Mouse (Mus musculus): ENCODE data around the gene Vps11.
"Not testable (repeated sequence)": the region's sequence is repeated elsewhere in the genome, so short reads cannot be mapped to it uniquely, and the experiment has no call there.

Vps11 gene

GRCm38 (mm10) chr9:44376141-44376540 lies 14.7 kb upstream of the Vps11 start:
- no peak for DNase-seq (ENCODE audit: low spot score)

- no peak for DNase-seq (ENCODE audit: low spot score)
Observed at GRCm38 (mm10) chr9:44373386-44373785, 11.9 kb upstream of the Vps11 start.

- DNase-seq (ENCODE audit: low spot score) = no peak
Observed at GRCm38 (mm10) chr9:44364480-44364879, 3.0 kb upstream of the Vps11 start.

GRCm38 (mm10) chr9:44361931-44362330 lies 461 bp upstream of the Vps11 start:
- DNase-seq (ENCODE audit: low spot score) = not testable (repeated sequence)

- DNase-seq (ENCODE audit: low spot score) = no peak
Observed at GRCm38 (mm10) chr9:44357207-44357606, 4.3 kb downstream of the Vps11 start.

GRCm38 (mm10) chr9:44353142-44353541 lies 8.3 kb downstream of the Vps11 start:
- DNase-seq (ENCODE audit: low spot score) = no peak

- DNase-seq (ENCODE audit: low spot score) = no peak
Observed at GRCm38 (mm10) chr9:44352337-44352736, 9.1 kb downstream of the Vps11 start.

- no peak for DNase-seq (ENCODE audit: low spot score)
Observed at GRCm38 (mm10) chr9:44351396-44351795, 10.1 kb downstream of the Vps11 start.

GRCm38 (mm10) chr9:44348546-44348945 lies 12.9 kb downstream of the Vps11 start:
- DNase-seq (ENCODE audit: low spot score) = no peak

- DNase-seq (ENCODE audit: low spot score) = no peak
Observed at GRCm38 (mm10) chr9:44347621-44348020, 13.8 kb downstream of the Vps11 start.

GRCm38 (mm10) chr9:44347166-44347565 lies 14.3 kb downstream of the Vps11 start:
- no peak for DNase-seq (ENCODE audit: low spot score)

- no peak for DNase-seq (ENCODE audit: low spot score)
Observed at GRCm38 (mm10) chr9:44345570-44346433, 15.7 kb downstream of the Vps11 start.

- peak; percentile 79 for DNase-seq (ENCODE audit: low spot score)
Observed at GRCm38 (mm10) chr9:44343781-44344421, 17.6 kb downstream of the Vps11 start, which contains the start of gene Hmbs. Gene Hmbs (minus strand): TSS chr9:44344228.

GRCm38 (mm10) chr9:44343290-44343689 lies 18.2 kb downstream of the Vps11 start:
- no peak for DNase-seq (ENCODE audit: low spot score)

- no peak for DNase-seq (ENCODE audit: low spot score)
Observed at GRCm38 (mm10) chr9:44342605-44343004, 18.9 kb downstream of the Vps11 start.

- DNase-seq (ENCODE audit: low spot score) = no peak
Observed at GRCm38 (mm10) chr9:44342173-44342572, 19.3 kb downstream of the Vps11 start.

- no peak for DNase-seq (ENCODE audit: low spot score)
Observed at GRCm38 (mm10) chr9:44341487-44341886, 20.0 kb downstream of the Vps11 start.

- no peak for DNase-seq (ENCODE audit: low spot score)
Observed at GRCm38 (mm10) chr9:44338574-44338973, 22.9 kb downstream of the Vps11 start.

GRCm38 (mm10) chr9:44337436-44338169 lies 23.9 kb downstream of the Vps11 start:
- DNase-seq (ENCODE audit: low spot score) = no peak

GRCm38 (mm10) chr9:44336964-44337363 lies 24.5 kb downstream of the Vps11 start:
- DNase-seq (ENCODE audit: low spot score) = no peak

- DNase-seq (ENCODE audit: low spot score) = not testable (repeated sequence)
Observed at GRCm38 (mm10) chr9:44336513-44336912, 25.0 kb downstream of the Vps11 start.

- no peak for DNase-seq (ENCODE audit: low spot score)
Observed at GRCm38 (mm10) chr9:44336093-44336406, 25.4 kb downstream of the Vps11 start.
